Mouse (Mus musculus) MN1 (cell line): ENCODE measurements around the gene Pigc.

Experiments
- DNase-seq: peaks from one replicate; pipeline ENCODE4 v3.0.0-alpha.2; 2016; ENCODE audit warnings: low spot score

Gene Pigc

GRCm38 (mm10) chr1:161976255-161977182 lies 7.5 kb downstream of the Pigc start:
- peak; percentile 94 for DNase-seq

GRCm38 (mm10) chr1:161977331-161977730 lies 8.3 kb downstream of the Pigc start:
- DNase-seq: no peak

- no peak for DNase-seq
These were observed 9.3 kb downstream of the Pigc start for GRCm38 (mm10) chr1:161978173-161978700.

GRCm38 (mm10) chr1:161979536-161979935 lies 10.6 kb downstream of the Pigc start, which contains the start of gene 4930558K02Rik:
Gene 4930558K02Rik, minus strand, starts transcription at chr1:161979636.
- no peak for DNase-seq

GRCm38 (mm10) chr1:161980046-161980445 lies 11.1 kb downstream of the Pigc start:
- DNase-seq: no peak

GRCm38 (mm10) chr1:161980626-161981298 lies 11.8 kb downstream of the Pigc start:
- DNase-seq: no peak

- no peak for DNase-seq
These were observed 14.5 kb downstream of the Pigc start for GRCm38 (mm10) chr1:161983451-161983850.

- no peak for DNase-seq
These were observed 15.1 kb downstream of the Pigc start for GRCm38 (mm10) chr1:161983979-161984566.

- DNase-seq: no peak
These were observed 21.9 kb downstream of the Pigc start for GRCm38 (mm10) chr1:161990684-161991578.

- DNase-seq: no peak
These were observed 22.9 kb downstream of the Pigc start for GRCm38 (mm10) chr1:161991846-161992245.

- no peak for DNase-seq
These were observed 23.4 kb downstream of the Pigc start for GRCm38 (mm10) chr1:161992389-161992788.

- no peak for DNase-seq
These were observed 29.8 kb downstream of the Pigc start for GRCm38 (mm10) chr1:161998781-161999180.

- no peak for DNase-seq
These were observed 30.4 kb downstream of the Pigc start for GRCm38 (mm10) chr1:161999338-161999737.

GRCm38 (mm10) chr1:161999882-162000371 lies 30.9 kb downstream of the Pigc start:
- peak; percentile 87 for DNase-seq

- no peak for DNase-seq
These were observed 32.3 kb downstream of the Pigc start for GRCm38 (mm10) chr1:162001328-162001727.

GRCm38 (mm10) chr1:162003729-162004517 lies 34.9 kb downstream of the Pigc start:
- DNase-seq: no peak

GRCm38 (mm10) chr1:162004518-162004780 lies 35.5 kb downstream of the Pigc start:
- no peak for DNase-seq

- no peak for DNase-seq
These were observed 36.1 kb downstream of the Pigc start for GRCm38 (mm10) chr1:162004821-162005770.

- DNase-seq: no peak
These were observed 37.1 kb downstream of the Pigc start for GRCm38 (mm10) chr1:162006109-162006508.
